Mouse (Mus musculus) small intestine, adult 2 months (tissue): ENCODE measurements around the gene Ebf1. TPM values are rescaled to one million over a fixed set of nuclear protein-coding genes. Genes with fewer than 3 reads are reported as not detected.

Experiments
- H3K27ac ChIP-seq: fragments of 200-500 bp; 2 replicates; pipeline ENCODE4 v1.5.1; 2012; ENCODE audit warnings: low read depth, low read length, control low read depth, inconsistent platforms; ENCODE audit not compliant: insufficient read depth
- H3K27me3 ChIP-seq: fragments of 200-500 bp; 2 replicates; pipeline ENCODE4 v1.6.1; 2012; ENCODE audit warnings: mild to moderate bottlenecking, moderate library complexity, low read length, inconsistent platforms; ENCODE audit not compliant: control insufficient read depth, insufficient read depth
- H3K36me3 ChIP-seq: fragments of 200-500 bp; 2 replicates; pipeline ENCODE4 v1.6.1; 2012; ENCODE audit warnings: mild to moderate bottlenecking, low read length, control low read depth, inconsistent platforms; ENCODE audit not compliant: control insufficient read depth, insufficient read depth
- H3K4me1 ChIP-seq: fragments of 200-500 bp; 2 replicates; pipeline ENCODE4 v1.6.1; 2012; ENCODE audit warnings: low read length, inconsistent platforms, mixed read lengths; ENCODE audit not compliant: control insufficient read depth, insufficient read depth, insufficient read length
- H3K4me3 ChIP-seq: fragments of 200-500 bp; 2 replicates; pipeline ENCODE4 v1.5.1; 2012; ENCODE audit warnings: low read depth, mild to moderate bottlenecking, control low read depth, inconsistent platforms, low read length, moderate library complexity
- CTCF ChIP-seq: fragments of 200-500 bp; IDR thresholded peaks from 2 replicates; pipeline ENCODE4 v1.5.1; 2012; ENCODE audit warnings: low read depth, mild to moderate bottlenecking, control low read depth, inconsistent platforms, low read length, moderate library complexity, mixed read lengths; ENCODE audit not compliant: insufficient replicate concordance, insufficient read length; ENCODE audit errors: extremely low read depth
- POLR2A ChIP-seq: fragments of 200-500 bp; IDR thresholded peaks from 2 replicates; pipeline ENCODE4 v1.6.1; 2012; ENCODE audit warnings: low read depth, mild to moderate bottlenecking, control low read depth, inconsistent platforms, low read length, moderate library complexity
- WGBS: fragments of 180-500 bp; shearing (Covaris S2); methylation state at CpG from one replicate; pipeline ENCODE4 v1.1.7; 2018; 5-methylcytosine and 5-hydroxymethylcytosine counted together
- polyA plus RNA-seq: library from polyadenylated mRNA; depleted of rRNA; stranded (reverse); fragments of >200 nt; gene quantifications from 2 replicates; pipeline ENCODE4 v1.2.3, GENCODE M21; 2012

Ebf1 gene
- polyA plus RNA-seq, 1 experiment: 2.5 TPM

DNA sequence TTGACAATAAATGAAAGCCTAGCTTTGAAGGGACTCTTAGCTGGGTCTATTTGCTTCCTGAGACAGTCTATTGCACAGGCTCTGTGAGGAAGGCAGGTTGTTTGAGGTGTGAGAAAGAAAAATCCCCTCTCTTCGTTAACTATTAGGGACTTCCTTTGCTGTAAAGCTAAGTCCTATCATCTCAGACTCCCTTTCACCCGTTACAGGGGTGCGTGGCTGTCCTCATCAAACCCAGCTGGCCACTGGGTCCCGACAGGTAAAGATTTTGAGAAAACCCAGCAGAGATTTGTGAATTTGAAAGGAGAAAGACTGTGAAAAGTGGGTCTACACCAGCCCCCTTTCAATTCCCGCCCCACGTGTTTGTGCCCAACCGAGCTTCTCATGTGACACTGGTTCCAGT lies 127.3 kb downstream of the Ebf1 start:
- TF ChIP-seq CTCF (no peak), POLR2A (no peak)
- Histone ChIP-seq H3K4me3 (no peak overlapping the region), H3K27ac (no peak overlapping the region), H3K4me1 (no peaks in the 10 kb centered on the region), H3K36me3 (no peaks in the 10 kb centered on the region), H3K27me3 (no peaks in the 10 kb centered on the region)
- 65% methylated on average over 7 of the region's 7 CpGs for WGBS

DNA sequence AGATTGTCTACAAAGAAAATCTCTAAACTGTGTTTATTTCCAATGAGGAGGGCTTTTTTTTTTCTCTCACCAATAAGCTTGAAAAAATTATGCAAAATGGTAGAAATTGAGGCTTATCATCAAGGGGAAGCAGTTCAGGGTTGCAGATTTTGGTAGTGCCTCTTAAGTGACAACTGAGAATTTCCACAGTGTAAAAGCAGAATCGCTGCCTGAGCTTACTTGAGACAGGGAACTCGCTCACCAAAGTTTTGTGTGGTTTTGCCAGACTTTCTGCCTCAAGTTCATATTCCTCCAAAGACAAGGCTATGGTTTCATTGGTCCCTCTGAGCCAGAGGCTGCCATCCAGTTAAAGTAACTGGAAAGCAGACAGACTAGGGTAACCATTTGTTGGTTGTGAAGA lies 128.8 kb downstream of the Ebf1 start:
- Histone ChIP-seq H3K4me1 (no peaks in the 10 kb centered on the region), H3K27me3 (no peaks in the 10 kb centered on the region), H3K4me3 (no peak overlapping the region), H3K36me3 (no peaks in the 10 kb centered on the region), H3K27ac (no peak overlapping the region)
- TF ChIP-seq POLR2A (no peak), CTCF (no peak)
- WGBS: 78% methylated on average over 2 of the region's 2 CpGs

DNA sequence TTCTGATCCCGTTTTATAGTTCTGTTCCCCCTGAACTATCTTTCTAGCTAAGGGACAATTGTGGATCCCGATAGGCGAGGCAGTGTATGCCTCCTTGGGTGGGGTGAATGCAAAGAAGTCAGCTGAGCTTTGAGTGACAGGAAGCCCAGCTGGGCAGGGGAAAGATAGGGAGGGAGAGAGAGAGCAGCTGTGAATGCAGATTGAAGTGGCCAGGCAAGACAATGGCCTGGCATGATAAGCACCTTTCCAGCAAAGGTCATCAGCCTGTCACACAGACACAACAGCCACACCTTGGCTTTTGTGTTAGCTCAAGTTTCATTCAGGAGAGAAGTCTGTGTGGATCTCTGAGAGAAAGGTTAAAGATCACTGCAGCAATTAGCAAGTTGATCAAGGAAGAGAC lies 129.6 kb downstream of the Ebf1 start:
- TF ChIP-seq CTCF: no peak
- TF ChIP-seq POLR2A: no peak
- 29% methylated on average over 3 of the region's 3 CpGs for WGBS
- no peaks in the 10 kb centered on the region for H3K36me3 ChIP-seq
- no peaks in the 10 kb centered on the region for H3K27me3 ChIP-seq
- no peak overlapping the region for H3K27ac ChIP-seq
- H3K4me3 ChIP-seq: no peak overlapping the region
- H3K4me1 ChIP-seq: no peaks in the 10 kb centered on the region

DNA sequence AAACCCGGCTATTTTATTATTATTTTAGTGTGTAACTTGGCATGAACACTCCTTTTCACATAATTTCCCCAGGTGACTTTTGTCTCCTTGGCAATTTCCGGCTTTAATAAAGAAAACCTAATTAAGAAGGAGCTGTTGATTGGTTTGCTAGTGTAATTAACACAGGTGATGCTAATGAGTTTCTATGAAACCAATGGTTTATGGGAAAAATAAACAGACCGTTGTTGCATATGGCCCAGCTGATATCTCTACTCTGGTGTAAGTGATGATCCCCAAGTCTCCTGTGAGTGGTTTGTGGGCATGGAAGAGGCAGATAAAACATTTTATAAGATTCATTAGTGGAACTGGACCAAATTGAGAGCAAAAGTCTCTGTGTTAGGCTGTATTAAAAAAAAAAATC lies 132.2 kb downstream of the Ebf1 start:
- TF ChIP-seq CTCF (no peak), POLR2A (no peak)
- H3K4me3 ChIP-seq: no peak overlapping the region
- H3K27ac ChIP-seq: no peak overlapping the region
- H3K4me1 ChIP-seq: no peaks in the 10 kb centered on the region
- WGBS: 76% methylated on average over 3 of the region's 3 CpGs
- H3K27me3 ChIP-seq: no peaks in the 10 kb centered on the region
- no peaks in the 10 kb centered on the region for H3K36me3 ChIP-seq

DNA sequence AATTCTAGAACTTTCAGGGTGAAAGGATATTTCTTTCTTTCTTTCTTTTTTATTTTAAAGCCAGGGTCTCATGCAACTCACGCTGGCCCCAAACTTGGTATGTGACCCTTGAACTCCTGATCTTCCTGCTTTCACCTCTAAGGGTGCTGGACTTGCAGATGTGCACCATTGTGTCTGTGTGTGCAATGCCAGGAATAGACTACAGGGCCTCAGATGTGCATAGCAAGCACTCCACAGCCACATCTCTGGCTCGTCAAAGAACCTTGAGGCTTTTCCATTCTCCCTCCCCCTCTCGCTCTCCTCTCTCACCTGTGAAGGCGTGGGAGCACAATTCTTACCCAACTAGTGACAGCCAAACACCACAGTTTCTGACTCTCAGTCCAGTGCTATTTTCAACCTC lies 137.2 kb downstream of the Ebf1 start:
- 58% methylated on average over 4 of the region's 4 CpGs for WGBS
- TF ChIP-seq POLR2A (no peak), CTCF (no peak)
- no peaks in the 10 kb centered on the region for H3K36me3 ChIP-seq
- H3K27ac ChIP-seq: no peak overlapping the region
- no peaks in the 10 kb centered on the region for H3K27me3 ChIP-seq
- H3K4me1 ChIP-seq: no peaks in the 10 kb centered on the region
- H3K4me3 ChIP-seq: no peak overlapping the region

DNA sequence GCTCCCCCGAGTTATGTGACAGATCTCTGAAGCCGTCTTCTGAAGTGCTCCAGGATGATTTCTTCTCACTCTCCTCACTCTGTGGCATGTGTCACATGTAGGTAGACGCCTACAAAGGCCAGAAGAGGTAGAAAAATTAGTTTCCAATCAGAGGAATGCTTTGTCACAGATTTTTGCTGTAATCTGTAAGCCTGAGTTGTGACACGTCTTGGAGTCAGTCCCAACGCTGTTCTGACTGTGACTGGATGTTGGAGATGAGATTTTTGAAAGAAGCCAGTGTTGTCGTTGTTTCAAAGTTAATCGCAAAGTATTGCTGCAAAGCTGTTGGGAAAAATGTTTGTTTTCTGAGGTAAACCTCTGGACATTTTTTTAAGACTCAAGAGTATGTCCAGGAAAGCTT lies 139.2 kb downstream of the Ebf1 start:
- TF ChIP-seq POLR2A (no peak), CTCF (no peak)
- Histone ChIP-seq H3K4me1 (no peaks in the 10 kb centered on the region), H3K36me3 (no peaks in the 10 kb centered on the region), H3K4me3 (no peak overlapping the region), H3K27ac (no peak overlapping the region), H3K27me3 (no peaks in the 10 kb centered on the region)
- WGBS: 76% methylated on average over 7 of the region's 7 CpGs

DNA sequence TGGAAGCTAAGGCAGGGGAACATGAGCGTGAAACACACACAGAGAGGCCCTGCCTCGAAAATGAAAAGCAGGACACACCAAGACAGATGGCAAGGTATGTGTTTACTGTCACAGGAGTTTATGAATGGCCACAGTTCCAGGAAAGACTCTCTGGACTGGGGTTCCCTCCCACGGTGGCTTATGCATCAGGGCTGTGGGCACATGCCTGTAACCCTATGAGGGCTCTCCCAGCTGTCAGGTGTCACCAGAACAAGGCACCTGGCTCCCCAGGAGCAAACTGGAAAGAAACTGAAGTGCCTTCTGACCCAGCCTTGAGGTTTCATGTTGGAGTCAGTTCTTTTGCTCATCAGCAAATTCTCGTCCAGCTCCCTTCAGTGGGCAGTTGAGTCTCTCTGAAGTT lies 141.7 kb downstream of the Ebf1 start:
- no peak overlapping the region for H3K27ac ChIP-seq
- no peak for TF ChIP-seq POLR2A
- TF ChIP-seq CTCF: no peak
- WGBS: 68% methylated on average over 4 of the region's 4 CpGs
- no peaks in the 10 kb centered on the region for H3K27me3 ChIP-seq
- no peaks in the 10 kb centered on the region for H3K36me3 ChIP-seq
- no peaks in the 10 kb centered on the region for H3K4me1 ChIP-seq
- H3K4me3 ChIP-seq: no peak overlapping the region
